Mouse (Mus musculus) erythroblast, embryonic 14.5 days (primary cell): ENCODE data around the gene Fkbp6. TPM values are rescaled to one million over a fixed set of nuclear protein-coding genes. Genes with fewer than 3 reads are reported as not detected.

Experiments
- H3K27me3 ChIP-seq: 2 replicates; pipeline ENCODE4 v1.6.1; 2012; ENCODE audit warnings: inconsistent platforms; ENCODE audit not compliant: control insufficient read depth
- H3K36me3 ChIP-seq: 2 replicates; pipeline ENCODE4 v1.6.1; 2012; ENCODE audit warnings: mild to moderate bottlenecking, inconsistent platforms; ENCODE audit not compliant: control insufficient read depth
- H3K4me1 ChIP-seq: 2 replicates; pipeline ENCODE4 v1.6.1; 2012; ENCODE audit warnings: inconsistent platforms; ENCODE audit not compliant: control insufficient read depth
- H3K4me3 ChIP-seq: replicated peaks from 2 replicates; pipeline ENCODE3; 2012; ENCODE audit warnings: moderate library complexity, mild to moderate bottlenecking, inconsistent platforms
- H3K9me3 ChIP-seq: 2 replicates; pipeline ENCODE4 v1.6.1; 2012; ENCODE audit warnings: low read length, inconsistent platforms, mixed read lengths; ENCODE audit not compliant: control insufficient read depth
- GATA1 ChIP-seq: IDR thresholded peaks from 2 replicates; pipeline ENCODE4 v1.6.1; 2012; ENCODE audit warnings: low read length, inconsistent platforms, mixed read lengths
- TAL1 ChIP-seq: IDR thresholded peaks from 3 replicates; pipeline ENCODE4 v1.6.1; 2012; ENCODE audit warnings: low read length, inconsistent platforms, mixed read lengths
- polyA plus RNA-seq: library from polyadenylated mRNA; stranded (reverse); fragments of >175 nt; gene quantifications from 2 replicates; pipeline ENCODE4 v1.2.3, GENCODE M21; 2012

Fkbp6 gene
- polyA plus RNA-seq, 1 experiment: not detected

DNA sequence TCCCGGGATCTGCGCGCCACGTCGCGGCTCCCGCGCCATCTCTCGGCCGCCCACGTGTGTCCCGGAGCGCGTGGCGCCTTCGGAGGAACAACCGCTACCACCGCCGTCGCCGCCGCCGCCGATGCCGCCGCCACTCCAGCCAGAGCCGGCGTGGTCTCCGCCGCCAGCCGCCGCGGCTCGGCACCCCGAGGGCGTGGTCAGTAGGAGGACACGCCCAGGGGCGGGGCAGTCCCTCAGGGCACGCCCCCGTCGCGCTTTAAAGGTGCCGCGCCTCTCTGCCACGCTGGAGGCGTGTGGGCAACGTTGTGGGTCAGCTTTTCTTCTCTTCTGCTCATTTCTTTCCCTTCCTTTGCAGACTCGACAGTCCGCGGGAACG lies 98.8 kb downstream of the Fkbp6 start, which contains the start of gene Fzd9:
Gene Fzd9, minus strand, starts transcription at position 152 of the 376 bp plus-strand sequence.
- Histone ChIP-seq H3K36me3 (peaks cover 14% of the 10 kb centered on the region), H3K4me3 (peak within 1 kb of the TSS; percentile 60), H3K9me3 (peaks cover 10% of the 10 kb centered on the region), H3K4me1 (peaks cover 18% of the 10 kb centered on the region), H3K27me3 (peaks cover 40% of the 10 kb centered on the region)
- no peak for TF ChIP-seq GATA1
- no peak for TF ChIP-seq TAL1

DNA sequence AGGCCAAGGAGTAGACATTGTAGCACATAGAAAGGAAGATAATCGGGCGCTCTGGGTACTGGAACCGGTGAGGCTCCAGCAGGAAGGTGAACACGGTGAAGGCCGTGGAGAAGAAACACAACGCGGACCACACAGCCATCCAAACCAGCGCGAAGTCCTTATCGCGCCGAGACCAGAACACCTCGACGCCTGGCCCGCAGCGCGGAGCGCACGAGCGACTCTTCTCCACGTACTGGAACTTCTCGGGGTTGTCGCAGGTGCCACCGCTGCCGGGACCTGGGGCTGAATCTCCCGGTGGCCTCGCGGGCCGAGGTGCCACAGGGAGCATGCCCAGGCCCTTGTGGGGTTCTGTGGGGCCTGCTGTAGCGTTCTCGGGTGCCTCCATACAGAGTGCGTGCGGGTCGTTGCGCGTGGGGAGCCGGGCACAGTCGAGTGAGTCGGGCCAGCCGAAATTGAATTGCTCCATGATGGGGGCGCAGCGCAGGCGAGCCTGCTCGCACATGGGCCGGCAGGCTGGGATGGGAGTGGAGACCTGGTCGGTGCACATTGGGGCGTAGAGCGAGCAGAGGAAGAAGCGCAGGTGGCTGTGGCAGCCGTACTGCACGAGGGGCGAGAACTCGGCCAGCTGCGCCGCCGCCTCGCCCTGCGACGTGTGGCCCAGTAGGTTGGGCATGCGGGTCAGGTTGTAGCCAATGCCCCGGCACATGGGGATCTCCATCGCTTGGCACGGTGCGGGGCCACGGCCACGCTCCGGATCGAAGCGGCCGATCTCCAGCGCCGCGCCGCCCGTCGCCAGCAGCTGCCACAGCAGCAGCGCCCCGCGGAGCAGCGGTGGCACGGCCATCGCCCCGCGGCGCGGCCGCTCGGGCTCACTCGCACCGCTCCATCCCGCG lies 99.4 kb downstream of the Fkbp6 start:
- Histone ChIP-seq H3K27me3 (peaks cover 40% of the 10 kb centered on the region), H3K36me3 (peaks cover 21% of the 10 kb centered on the region)
- TF ChIP-seq TAL1: no peak
- no peak for TF ChIP-seq GATA1

DNA sequence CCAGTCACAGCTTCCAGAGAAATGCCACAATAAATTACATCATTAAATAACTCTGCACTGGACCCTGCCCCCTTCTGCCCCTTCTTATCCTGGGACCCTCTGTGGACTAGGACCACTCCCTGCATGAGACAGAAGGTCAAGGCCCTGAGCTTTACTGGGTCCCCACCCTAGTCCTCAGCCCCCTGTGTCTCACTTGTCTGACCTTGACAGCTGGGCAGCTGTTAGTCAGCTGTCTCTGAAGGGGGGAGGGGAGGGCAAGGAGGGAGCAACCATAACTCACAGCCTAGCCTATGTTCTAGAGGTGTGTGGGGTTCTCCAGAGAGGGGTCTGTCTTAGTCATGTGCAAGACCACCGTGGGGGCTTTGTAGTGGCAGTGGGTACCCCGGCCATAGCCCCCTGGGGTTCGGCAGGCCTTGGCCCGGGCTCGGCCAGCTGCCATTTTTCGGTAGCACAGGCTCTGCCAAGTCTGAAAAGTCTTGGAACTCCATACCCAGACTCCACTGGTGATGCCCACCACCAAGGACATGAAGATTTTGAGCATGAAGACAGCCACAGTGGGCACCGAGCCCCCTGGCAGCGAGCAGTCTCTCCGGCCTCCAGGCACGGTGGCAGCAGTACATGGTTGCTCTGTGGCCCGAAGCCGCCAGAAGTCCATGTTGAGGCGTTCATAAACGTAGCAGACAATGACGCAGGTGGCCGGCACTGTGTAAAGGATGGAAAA lies 100.7 kb downstream of the Fkbp6 start:
- TF ChIP-seq GATA1 (no peak), TAL1 (no peak)
- peaks cover 34% of the 10 kb centered on the region for H3K36me3 ChIP-seq
- H3K4me1 ChIP-seq: peaks cover 18% of the 10 kb centered on the region
- peaks cover 40% of the 10 kb centered on the region for H3K27me3 ChIP-seq
- H3K9me3 ChIP-seq: peaks cover 9% of the 10 kb centered on the region; the same call in 1 of the 2 replicates
- no peak overlapping the region for H3K4me3 ChIP-seq

More for the DNA sequence above, 99.4 kb downstream of the Fkbp6 start:
- H3K4me1 ChIP-seq: peaks cover 18% of the 10 kb centered on the region
- peak overlapping the region; percentile 60 for H3K4me3 ChIP-seq
- H3K9me3 ChIP-seq: peaks cover 9% of the 10 kb centered on the region; the same call in 1 of the 2 replicates

DNA sequence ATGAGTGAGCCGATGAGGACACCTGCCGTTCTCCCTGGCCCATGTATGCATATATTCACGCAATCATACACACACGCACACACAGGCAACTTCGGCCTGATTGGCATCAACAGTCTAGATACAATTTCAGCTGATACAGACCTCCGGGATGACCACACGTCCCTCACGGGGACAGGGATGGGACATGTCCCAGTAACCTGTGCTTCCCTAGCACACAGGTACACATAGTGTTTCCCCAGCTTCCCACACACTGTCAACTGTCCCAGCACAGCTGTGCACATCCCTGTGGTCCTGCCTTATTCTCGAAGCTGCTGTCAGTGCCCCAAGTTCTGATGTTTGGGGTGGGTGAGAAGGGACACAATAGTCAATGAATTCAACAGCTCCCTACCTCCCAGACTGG lies 102.5 kb downstream of the Fkbp6 start:
- Histone ChIP-seq H3K4me1 (peaks cover 18% of the 10 kb centered on the region), H3K9me3 (peaks cover 9% of the 10 kb centered on the region; the same call in 1 of the 2 replicates), H3K4me3 (no peak overlapping the region), H3K27me3 (peaks cover 37% of the 10 kb centered on the region), H3K36me3 (peaks cover 51% of the 10 kb centered on the region)
- TF ChIP-seq TAL1: no peak
- TF ChIP-seq GATA1: no peak

DNA sequence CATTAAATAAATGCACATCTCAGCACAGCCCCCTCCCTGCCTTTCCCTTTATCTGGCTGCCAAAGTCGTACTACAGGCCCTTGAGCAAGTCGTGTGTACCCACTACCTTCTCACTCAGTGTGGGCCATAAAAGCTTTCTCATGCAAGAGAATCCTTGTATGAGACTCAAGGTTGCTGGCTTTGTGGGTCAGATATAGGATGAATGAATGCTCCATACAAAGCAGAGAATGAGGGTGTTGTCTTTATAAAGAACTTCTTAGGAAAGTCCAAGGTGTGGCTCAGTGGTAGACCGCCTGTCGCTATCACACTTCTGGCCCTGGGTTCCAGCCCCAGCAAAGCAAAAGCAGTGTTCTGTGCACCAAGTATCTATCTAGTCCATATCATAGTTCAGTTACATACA lies 103.3 kb downstream of the Fkbp6 start:
- peaks cover 9% of the 10 kb centered on the region; the same call in 1 of the 2 replicates for H3K9me3 ChIP-seq
- peaks cover 18% of the 10 kb centered on the region for H3K4me1 ChIP-seq
- no peak overlapping the region for H3K4me3 ChIP-seq
- peaks cover 30% of the 10 kb centered on the region for H3K27me3 ChIP-seq
- H3K36me3 ChIP-seq: peaks cover 60% of the 10 kb centered on the region
- TF ChIP-seq GATA1 (no peak), TAL1 (no peak)

DNA sequence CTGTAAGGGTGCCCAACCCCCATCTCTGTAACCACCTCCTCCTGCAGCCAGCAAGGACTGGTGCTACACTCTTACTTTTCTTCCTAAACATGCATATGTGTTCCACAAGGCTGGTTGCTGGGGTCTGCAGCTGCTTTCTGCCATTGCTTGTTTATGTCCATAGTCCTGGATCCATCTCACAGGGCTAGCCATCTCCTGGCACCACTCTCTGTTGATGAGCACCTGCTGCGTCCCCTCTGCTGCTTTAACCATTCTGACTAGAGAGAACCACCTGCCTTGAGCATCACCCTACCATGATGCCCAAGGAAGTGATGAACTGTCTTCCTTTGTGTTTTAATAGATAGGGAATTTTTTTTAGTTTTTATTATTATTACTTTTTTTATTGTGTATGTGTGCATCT lies 106.7 kb downstream of the Fkbp6 start:
- Histone ChIP-seq H3K9me3 (no peaks in the 10 kb centered on the region), H3K36me3 (peaks cover 93% of the 10 kb centered on the region), H3K4me1 (no peaks in the 10 kb centered on the region), H3K4me3 (no peak overlapping the region), H3K27me3 (no peaks in the 10 kb centered on the region)
- TF ChIP-seq TAL1: no peak
- no peak for TF ChIP-seq GATA1

DNA sequence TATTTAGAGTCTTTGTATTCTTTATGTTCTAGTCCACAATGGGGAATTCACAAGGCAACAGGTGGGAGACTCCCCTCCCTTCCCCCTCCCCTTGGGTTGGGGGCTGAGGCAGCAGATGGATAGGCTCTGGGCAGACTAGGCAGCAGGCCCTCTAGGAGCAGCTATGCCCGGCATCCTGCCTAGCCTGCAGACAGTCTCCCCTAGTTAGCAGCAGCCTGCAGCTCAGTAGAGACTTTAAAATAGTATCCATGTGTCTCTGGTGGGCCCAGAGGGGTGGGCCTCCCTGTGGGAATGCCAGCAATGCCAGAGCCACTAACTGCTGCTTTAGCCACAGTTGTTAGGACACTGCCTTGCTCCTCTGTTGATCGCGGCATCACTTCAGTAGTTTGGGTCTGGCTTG lies 107.2 kb downstream of the Fkbp6 start:
- H3K4me1 ChIP-seq: no peaks in the 10 kb centered on the region
- H3K4me3 ChIP-seq: no peak overlapping the region

DNA sequence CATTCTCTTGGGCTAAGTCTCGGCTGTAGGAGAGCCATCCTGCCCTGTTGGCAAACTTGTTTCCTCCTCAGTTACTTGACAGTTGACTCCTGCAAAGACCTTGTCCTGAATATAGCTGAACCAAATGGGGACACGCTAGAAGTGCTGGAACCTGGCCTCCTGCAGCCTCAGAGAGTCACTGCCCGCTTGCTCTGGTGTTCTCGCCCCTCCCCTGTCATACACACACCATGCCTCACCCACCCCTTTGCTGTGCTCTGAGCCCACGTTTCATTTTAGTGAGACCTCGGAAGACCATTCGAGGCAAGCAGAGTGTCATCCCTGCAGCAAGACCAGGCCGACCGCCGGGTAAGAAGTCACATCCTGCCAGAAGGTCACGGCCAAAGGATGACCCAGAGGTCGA lies 107.7 kb downstream of the Fkbp6 start:
- Histone ChIP-seq H3K9me3 (no peaks in the 10 kb centered on the region), H3K27me3 (no peaks in the 10 kb centered on the region), H3K4me1 (no peaks in the 10 kb centered on the region), H3K4me3 (no peak overlapping the region), H3K36me3 (peaks cover 99% of the 10 kb centered on the region)
- TF ChIP-seq GATA1: no peak
- TF ChIP-seq TAL1: no peak

More for the DNA sequence above, 107.2 kb downstream of the Fkbp6 start:
- no peak for TF ChIP-seq TAL1
- TF ChIP-seq GATA1: no peak
- no peaks in the 10 kb centered on the region for H3K9me3 ChIP-seq
- no peaks in the 10 kb centered on the region for H3K27me3 ChIP-seq
- H3K36me3 ChIP-seq: peaks cover 99% of the 10 kb centered on the region

Other genes with a start within 250 kb of the Fkbp6 start
- gene Tbl2, start 200.4 kb downstream of the Fkbp6 start, polyA plus RNA-seq: 0.58 and 0.84 TPM in 2 replicates
- 9.0 and 9.3 TPM in 2 replicates for gene Bcl7b, start 181.8 kb downstream of the Fkbp6 start, polyA plus RNA-seq
- 2.5 and 2.8 TPM in 2 replicates for gene Baz1b, start 162.8 kb downstream of the Fkbp6 start, polyA plus RNA-seq
- 0.01 TPM in 1 of 2 replicates, not detected in the other for gene Fzd9, start 98.8 kb downstream of the Fkbp6 start, polyA plus RNA-seq
- not detected in 2 replicates for gene Trim50, start 3.3 kb upstream of the Fkbp6 start, polyA plus RNA-seq
- 0.55 and 1.3 TPM in 2 replicates for gene Nsun5, start 19.9 kb upstream of the Fkbp6 start, polyA plus RNA-seq
- gene Pom121, start 44.5 kb upstream of the Fkbp6 start, polyA plus RNA-seq: 6.3 and 6.6 TPM in 2 replicates
- gene Hip1, start 195.1 kb upstream of the Fkbp6 start, polyA plus RNA-seq: 0.07 TPM in 1 of 2 replicates, not detected in the other
- not detected in 2 replicates for gene Ccl26, start 213.5 kb upstream of the Fkbp6 start, polyA plus RNA-seq
- 0.03 TPM in 1 of 2 replicates, not detected in the other for gene Ccl24, start 223.0 kb upstream of the Fkbp6 start, polyA plus RNA-seq